10 mouse cellular contexts compared by ENCODE assay signal in genomic region chr4:62625451-62626061, GRCm38 (mm10).
DNase-seq lines count a peak whose midpoint lies in the region; ATAC-seq and TF ChIP-seq lines count a peak whose summit lies in the region.
"Had no signal": no experiment of that assay in that cellular context is flagged by ENCODE, and none has a peak within 500 bp of the region (broad histone marks: within the 10 kb centered on the region; RNA-seq: fewer than 3 reads in every experiment).

No protein-coding gene starts in this region.

- H3K27ac ChIP-seq in heart, adult 2 months, result peak overlapping the region; percentile 65
- H3K27ac ChIP-seq in midbrain, embryonic 10.5 days (replicated peaks), result peak overlapping the region; percentile 81
- H3K27ac ChIP-seq in midbrain, postnatal 0 days (ENCODE audit: low read depth, low read length), result no peak overlapping the region
- peak overlapping the region; percentile 87 for H3K27ac ChIP-seq in limb, embryonic 10.5 days
- H3K27ac ChIP-seq in stomach, embryonic 16.5 days (ENCODE audit: low read length), result peak overlapping the region; percentile 39; the same call in 1 of the 2 replicates

- intact Hi-C loops in heart, adult 2 months (cut with DNase I), result no loop called here
- intact Hi-C loops in heart, postnatal 14 days (cut with DNase I), result loop anchor here (2.0 kb wide), 1 partner anchor 13 kb away; no protein-coding TSS in a partner anchor

- H3K4me1 ChIP-seq in heart, adult 2 months (ENCODE audit: control insufficient read depth, insufficient read depth, low read length), result peaks cover 27% of the 10 kb centered on the region
- H3K4me1 ChIP-seq in midbrain, embryonic 10.5 days, result peaks cover 52% of the 10 kb centered on the region
- H3K4me1 ChIP-seq in midbrain, postnatal 0 days (ENCODE audit: insufficient read depth, low read length), result peaks cover 7% of the 10 kb centered on the region; the same call in 1 of the 2 replicates
- H3K4me1 ChIP-seq in limb, embryonic 10.5 days, result peaks cover 88% of the 10 kb centered on the region
- peaks cover 58% of the 10 kb centered on the region for H3K4me1 ChIP-seq in stomach, embryonic 16.5 days (ENCODE audit: control insufficient read depth, insufficient read depth, low read length)

- H3K4me2 ChIP-seq in midbrain, postnatal 0 days (ENCODE audit: low read depth, low read length, poor library complexity, severe bottlenecking), result no peak overlapping the region; the same call in 1 of the 2 replicates
- no peak overlapping the region for H3K4me2 ChIP-seq in stomach, embryonic 16.5 days (ENCODE audit: low read depth, low read length)

- WGBS in heart, adult 2 months, result 79% methylated on average over 19 of the region's 19 CpGs
- WGBS in midbrain, embryonic 10.5 days, result 74% methylated on average over 19 of the region's 19 CpGs
- 86% methylated on average over 19 of the region's 19 CpGs for WGBS in midbrain, postnatal 0 days
- WGBS in limb, embryonic 10.5 days, result 80% methylated on average over 19 of the region's 19 CpGs
- WGBS in stomach, embryonic 16.5 days, result 73% methylated on average over 19 of the region's 19 CpGs

- H3K27me3 ChIP-seq in heart, adult 2 months (ENCODE audit: control insufficient read depth, insufficient read depth, low read length), result no peaks in the 10 kb centered on the region
- no peaks in the 10 kb centered on the region for H3K27me3 ChIP-seq in midbrain, embryonic 10.5 days (ENCODE audit: low read depth, poor library complexity, severe bottlenecking)
- H3K27me3 ChIP-seq in midbrain, postnatal 0 days (ENCODE audit: insufficient read depth, low read length), result no peaks in the 10 kb centered on the region
- H3K27me3 ChIP-seq in limb, embryonic 10.5 days (ENCODE audit: low read depth, poor library complexity, severe bottlenecking), result no peaks in the 10 kb centered on the region
- H3K27me3 ChIP-seq in stomach, embryonic 16.5 days (ENCODE audit: control insufficient read depth, insufficient read depth, low read length), result no peaks in the 10 kb centered on the region

- TF ChIP-seq EP300 in heart, adult 2 months (IDR thresholded peaks at IDR 0.05; ENCODE audit: insufficient read depth, low read depth, low read length), result no peak

- no peak overlapping the region for H3K4me3 ChIP-seq in heart, adult 2 months
- H3K4me3 ChIP-seq in midbrain, embryonic 10.5 days, result no peak overlapping the region
- no peak overlapping the region for H3K4me3 ChIP-seq in midbrain, postnatal 0 days (ENCODE audit: low read depth, low read length)
- H3K4me3 ChIP-seq in limb, embryonic 10.5 days, result no peak overlapping the region
- H3K4me3 ChIP-seq in stomach, embryonic 16.5 days (replicated peaks; ENCODE audit: low read length), result no peak overlapping the region

- no peaks in the 10 kb centered on the region for H3K9me3 ChIP-seq in midbrain, embryonic 10.5 days (replicated peaks)
- H3K9me3 ChIP-seq in midbrain, postnatal 0 days (ENCODE audit: low read length), result no peaks in the 10 kb centered on the region
- H3K9me3 ChIP-seq in limb, embryonic 10.5 days (replicated peaks), result no peaks in the 10 kb centered on the region
- no peaks in the 10 kb centered on the region for H3K9me3 ChIP-seq in stomach, embryonic 16.5 days (replicated peaks; ENCODE audit: control insufficient read depth, low read length)

- peaks cover 5% of the 10 kb centered on the region for H3K36me3 ChIP-seq in heart, adult 2 months (ENCODE audit: control insufficient read depth, insufficient read depth, low read length)
- H3K36me3 ChIP-seq in midbrain, embryonic 10.5 days, result peaks cover 17% of the 10 kb centered on the region
- H3K36me3 ChIP-seq in midbrain, postnatal 0 days (ENCODE audit: insufficient read depth, low read length), result no peaks in the 10 kb centered on the region
- H3K36me3 ChIP-seq in limb, embryonic 10.5 days, result no peaks in the 10 kb centered on the region
- H3K36me3 ChIP-seq in stomach, embryonic 16.5 days (ENCODE audit: control insufficient read depth, insufficient read depth, low read length), result no peaks in the 10 kb centered on the region

- no peak for TF ChIP-seq CTCF in heart, adult 2 months (IDR thresholded peaks at IDR 0.05)
- no peak for TF ChIP-seq CTCF in midbrain, postnatal 0 days (IDR thresholded peaks at IDR 0.05)

- no peak for TF ChIP-seq POLR2A in heart, adult 2 months (IDR thresholded peaks at IDR 0.05; ENCODE audit: insufficient read depth, low read depth, low read length)

- ATAC-seq in midbrain, postnatal 0 days (ENCODE audit: low FRiP score), result no peak
- no peak for ATAC-seq in stomach, embryonic 16.5 days (ENCODE audit: insufficient read depth, low FRiP score)

- H3K79me2 ChIP-seq in heart, adult 2 months (replicated peaks; ENCODE audit: control insufficient read depth, insufficient read depth, low read length), result no peaks in the 10 kb centered on the region

- DNase-seq in heart, adult 2 months, result no peak
- DNase-seq in heart, postnatal 14 days, result no peak
- DNase-seq in midbrain, embryonic 10.5 days (ENCODE audit: low spot score), result no peak
- no peak for DNase-seq in midbrain, postnatal 0 days (ENCODE audit: low spot score)
- DNase-seq in limb, embryonic 10.5 days (ENCODE audit: low spot score), result no peak
- no peak for DNase-seq in kidney, postnatal 25 days
- DNase-seq in layer of hippocampus, adult 8-10 months (ENCODE audit: low spot score in 2 of 2), result no peak
- DNase-seq: cerebellum, postnatal 14 days; kidney, adult 2 months had no signal

- peak overlapping the region; percentile 32; the same call in 1 of the 2 replicates for H3K9ac ChIP-seq in heart, adult 2 months (ENCODE audit: low read depth, low read length)
- no peak overlapping the region for H3K9ac ChIP-seq in midbrain, postnatal 0 days (replicated peaks; ENCODE audit: low read length, poor library complexity, severe bottlenecking)
- no peak overlapping the region for H3K9ac ChIP-seq in stomach, embryonic 16.5 days (ENCODE audit: low read length)
